Mouse (Mus musculus): ENCODE results near the gene Vamp8. TPM values are rescaled to one million over a fixed set of nuclear protein-coding genes. Genes with fewer than 3 reads are reported as not detected.

Gene Vamp8
- total RNA-seq, 4 experiments from 2014 or later = 142 to 179 (median 157) TPM

- no peak for DNase-seq
Measured at GRCm38 (mm10) chr6:72350214-72350613, 40.3 kb downstream of the Vamp8 start.

DNA sequence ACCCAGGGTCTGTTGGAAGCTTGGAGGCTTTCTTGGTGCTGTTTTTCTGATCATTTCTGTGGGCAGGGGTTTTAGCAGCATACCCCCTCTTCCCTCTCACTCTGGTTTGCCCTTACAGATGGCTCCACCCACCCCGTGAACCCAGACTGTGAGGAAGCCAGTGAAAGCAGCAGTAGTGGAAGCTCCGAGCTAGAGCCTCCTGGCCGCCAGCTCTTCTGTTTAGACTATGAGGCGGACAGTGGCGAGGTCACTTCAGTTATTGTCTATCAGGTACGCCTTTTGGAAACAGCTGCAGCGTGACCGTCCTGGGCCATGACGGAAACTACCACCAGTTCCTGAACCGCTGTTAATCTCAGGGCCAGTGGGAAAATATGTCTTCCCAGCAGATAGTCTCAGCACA is 42.1 kb downstream of the Vamp8 start:
- no peak for DNase-seq

- peak; percentile 73 for DNase-seq
Measured at GRCm38 (mm10) chr6:72347166-72347941, 43.1 kb downstream of the Vamp8 start, which contains the start of gene 0610030E20Rik. Gene 0610030E20Rik, plus strand, starts transcription at chr6:72347317.

DNA sequence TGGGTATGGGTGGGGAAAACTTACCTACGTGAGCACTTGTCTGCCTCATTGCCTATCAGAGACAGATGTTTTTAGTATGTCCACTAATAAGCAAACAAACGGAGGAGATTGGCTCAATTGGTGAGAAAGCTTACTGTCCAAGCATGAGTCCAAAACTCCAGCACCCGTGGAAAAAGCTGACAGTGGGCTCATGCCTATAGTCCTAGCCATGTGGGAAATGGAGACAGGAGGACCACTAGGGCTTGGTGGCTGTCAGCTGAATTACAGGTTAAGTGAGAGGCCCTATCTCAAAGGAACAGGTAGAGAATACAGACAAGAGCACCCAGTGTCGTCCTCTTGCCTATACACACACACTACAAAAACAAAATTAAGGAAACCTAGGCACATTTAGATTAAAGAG is 44.2 kb downstream of the Vamp8 start:
- DNase-seq = no peak

- DNase-seq = no peak
Measured at GRCm38 (mm10) chr6:72345633-72346032, 44.9 kb downstream of the Vamp8 start.

DNA sequence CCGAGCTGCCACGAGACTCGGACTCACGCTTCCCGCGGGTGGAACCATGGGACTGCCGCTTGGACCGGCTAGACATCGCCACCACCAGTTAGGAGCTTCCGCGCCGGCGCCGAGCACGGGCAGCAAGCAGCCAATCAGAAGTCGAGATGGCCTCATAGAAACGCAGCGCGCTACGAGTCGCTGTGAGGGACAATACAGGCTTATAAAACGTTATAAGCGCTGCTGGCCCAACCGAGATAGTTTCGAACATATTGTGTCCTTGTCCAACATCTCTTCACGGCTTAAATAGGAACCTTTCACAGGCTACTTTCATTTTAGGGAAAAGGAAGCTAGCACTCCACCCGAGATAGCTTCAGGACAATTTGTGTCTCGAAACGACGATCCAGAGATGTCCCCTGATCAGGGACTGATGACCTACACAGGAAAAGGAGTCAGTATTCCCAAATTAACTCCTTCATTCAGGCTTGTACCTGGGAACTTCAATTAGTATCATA is 45.4 kb downstream of the Vamp8 start, which contains the start of gene Usp39:
Gene Usp39, minus strand, starts transcription at position 111 of the 494 bp plus-strand sequence.
- DNase-seq = peak; percentile 90

- DNase-seq = no peak
Measured at GRCm38 (mm10) chr6:72344396-72345073, 46.0 kb downstream of the Vamp8 start.

- no peak for DNase-seq
Measured at GRCm38 (mm10) chr6:72340481-72340880, 50.0 kb downstream of the Vamp8 start.

Other genes with a start within 250 kb of the Vamp8 start
- 1 to 10 TPM; 1.8 to 3.9 (median 2.2) TPM for gene Atoh8, start 155.1 kb downstream of the Vamp8 start, total RNA-seq (2022)
- not detected for gene Sftpb, start 86.1 kb downstream of the Vamp8 start, total RNA-seq (2022)
- gene Usp39, start 45.5 kb downstream of the Vamp8 start, total RNA-seq (2022) = 10 to 100 TPM; 31.1 to 39.0 (median 34.4) TPM
- gene 0610030E20Rik, start 43.4 kb downstream of the Vamp8 start, total RNA-seq (2022) = 10 to 100 TPM; 23.9 to 36.8 (median 29.1) TPM
- 10 to 100 TPM; 20.0 to 37.7 (median 28.2) TPM for gene Tmem150a, start 35.3 kb downstream of the Vamp8 start, total RNA-seq (2022)
- 100 to 1,000 TPM; 330 to 558 (median 451) TPM for gene Rnf181, start 23.7 kb downstream of the Vamp8 start, total RNA-seq (2022)
- gene Vamp5, start 10.2 kb downstream of the Vamp8 start, total RNA-seq (2022) = 10 to 100 TPM; 37.2 to 56.4 (median 40.4) TPM
- 10 to 100 TPM; 58.6 to 91.3 (median 75.3) TPM for gene Ggcx, start 23.6 kb upstream of the Vamp8 start, total RNA-seq (2022)
- 100 to 1,000 TPM; 191 to 262 (median 238) TPM for gene Mat2a, start 48.9 kb upstream of the Vamp8 start, total RNA-seq (2022)
- under 1 TPM; 0.43 to 0.52 (median 0.47) TPM for gene Sh2d6, start 131.0 kb upstream of the Vamp8 start, total RNA-seq (2022)
- gene Capg, start 153.7 kb upstream of the Vamp8 start, total RNA-seq (2022) = 100 to 1,000 TPM in 1 of 4 experiments, 10 to 100 TPM in 3; 49.1 to 110 (median 82.0) TPM
- gene Elmod3, start 207.7 kb upstream of the Vamp8 start, total RNA-seq (2022) = 10 to 100 TPM; 19.9 to 35.5 (median 25.5) TPM
- 100 to 1,000 TPM; 269 to 371 (median 318) TPM for gene Retsat, start 207.8 kb upstream of the Vamp8 start, total RNA-seq (2022)
- 100 to 1,000 TPM; 238 to 271 (median 258) TPM for gene Tgoln1, start 226.3 kb upstream of the Vamp8 start, total RNA-seq (2022)

Data from adrenal gland, adult 8-10 months (tissue).